Mouse (Mus musculus) liver, embryonic 14.5 days (tissue): ENCODE data around the gene Tent4b. TPM values are rescaled to one million over a fixed set of nuclear protein-coding genes. Genes with fewer than 3 reads are reported as not detected.

ENCODE experiments used
- ATAC-seq: fragments of 200-750 bp; cut with Nextera tagmentation; 2 replicates; pipeline ENCODE4 v1.8.0; 2017; ENCODE audit warnings: moderate number of reproducible peaks, mild to moderate bottlenecking, moderate library complexity; ENCODE audit not compliant: insufficient read depth
- DNase-seq, 3 experiments: peaks; one replicate each; pipeline ENCODE4 v3.0.0-alpha.2; 2012 to 2013; ENCODE audit warnings: low read depth in 3 of 3, low spot score in 3 of 3
- H3K27ac ChIP-seq: fragments of 300-500 bp; sonication (generic); 2 replicates; pipeline ENCODE4 v1.5.1; 2014; ENCODE audit warnings: moderate library complexity, mild to moderate bottlenecking, control low read depth, inconsistent platforms
- H3K27me3 ChIP-seq: fragments of 300-500 bp; sonication (generic); 2 replicates; pipeline ENCODE4 v1.6.1; 2014; ENCODE audit warnings: mild to moderate bottlenecking, low read length, moderate library complexity; ENCODE audit not compliant: control insufficient read depth, insufficient read depth
- H3K36me3 ChIP-seq: fragments of 300-500 bp; sonication (generic); replicated peaks from 2 replicates; pipeline ENCODE4 v1.6.1; 2014; ENCODE audit warnings: low read depth; ENCODE audit not compliant: control insufficient read depth, insufficient read depth
- H3K4me1 ChIP-seq, 2 experiments: fragments of 200-500 bp in 1 of 2; fragments of 300-500 bp in 1 of 2; sonication (generic) in 1 of 2; replicated peaks; 2 replicates each; pipeline ENCODE4 v1.6.1; 2012 to 2014; ENCODE audit warnings: antibody characterized with exemption in 1 of 2, inconsistent platforms in 1 of 2, low read length in 1 of 2; ENCODE audit not compliant: control insufficient read depth in 2 of 2, insufficient read depth in 2 of 2
- H3K4me2 ChIP-seq: fragments of 300-500 bp; sonication (generic); 2 replicates; pipeline ENCODE4 v1.6.1; 2014; ENCODE audit warnings: low read depth, mild to moderate bottlenecking, control low read depth, moderate library complexity
- H3K4me3 ChIP-seq, 2 experiments: fragments of 200-500 bp in 1 of 2; fragments of 300-500 bp in 1 of 2; sonication (generic) in 1 of 2; 2 replicates each; pipeline ENCODE4 v1.5.1; 2012 to 2014; ENCODE audit warnings: low read depth in 2 of 2, low read length in 2 of 2, mild to moderate bottlenecking in 2 of 2, control low read depth in 1 of 2, inconsistent platforms in 1 of 2, moderate library complexity in 1 of 2; ENCODE audit not compliant: insufficient read depth in 1 of 2
- H3K9ac ChIP-seq: fragments of 300-500 bp; sonication (generic); replicated peaks from 2 replicates; pipeline ENCODE4 v1.6.1; 2014; ENCODE audit warnings: mild to moderate bottlenecking, control low read depth, moderate library complexity
- H3K9me3 ChIP-seq: fragments of 300-500 bp; sonication (generic); 2 replicates; pipeline ENCODE4 v1.6.1; 2016; ENCODE audit warnings: low read length, mixed read lengths; ENCODE audit not compliant: control insufficient read depth
- CTCF ChIP-seq: IDR thresholded peaks from 2 replicates; pipeline ENCODE4 v1.5.1; 2016; ENCODE audit warnings: antibody characterized with exemption, low read depth, control low read depth
- EP300 ChIP-seq: IDR thresholded peaks from 2 replicates; pipeline ENCODE4 v1.6.1; 2016; ENCODE audit warnings: antibody characterized with exemption, low read depth
- WGBS: fragments of 180-500 bp; shearing (Covaris S2); extraction: QIAGEN DNeasy Blood & Tissue Kit; methylation state at CpG from one replicate; pipeline ENCODE4 v1.1.7; 2014; ENCODE audit not compliant: insufficient replicate concordance; 5-methylcytosine and 5-hydroxymethylcytosine counted together
- polyA plus RNA-seq, 2 experiments: library from polyadenylated mRNA; depleted of rRNA in 1 of 2; stranded (reverse) in 1 of 2; unstranded in 1 of 2; fragments of >200 nt; fragmentation: Nextera tagmentation in 1 of 2; extraction: Ambion mirVana in 1 of 2; gene quantifications; 2 replicates each; pipeline versions ENCODE4 v1.2.1 to v1.2.3; 2012 to 2014

Tent4b gene
- polyA plus RNA-seq, 2 experiments = 4.3 to 9.2 TPM

DNA sequence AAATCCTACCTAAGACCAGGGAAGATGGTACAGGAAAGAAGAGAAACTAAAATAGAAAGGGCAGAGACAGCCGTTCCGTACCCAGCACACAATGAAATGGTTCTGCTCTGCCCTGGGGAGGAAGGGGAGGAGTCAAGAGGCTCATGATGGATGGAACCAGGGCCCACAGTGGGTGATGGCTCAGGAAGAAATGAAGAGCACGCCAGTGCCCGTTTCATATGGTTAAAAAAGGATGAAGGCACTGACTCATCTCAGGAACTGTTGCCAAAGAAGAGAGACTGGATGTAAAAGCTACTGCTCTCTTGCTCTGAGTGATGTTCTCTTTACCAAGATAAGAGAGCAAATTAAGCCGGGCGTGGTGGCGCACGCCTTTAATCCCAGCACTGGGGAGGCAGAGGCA, 21.7 kb upstream of the Tent4b start:
- H3K27ac ChIP-seq = no peak overlapping the region
- no peaks in the 10 kb centered on the region for H3K36me3 ChIP-seq
- no peaks in the 10 kb centered on the region for H3K9me3 ChIP-seq
- no peak overlapping the region for H3K4me3 ChIP-seq
- no peak for DNase-seq
- WGBS = 68% methylated on average over 8 of the region's 8 CpGs
- TF ChIP-seq CTCF = no peak
- 0 out of 4 replicates have a peak, but pooled peaks cover 0 to 4% of the 10 kb centered on the region in 2 experiments for H3K4me1 ChIP-seq
- H3K9ac ChIP-seq = no peak overlapping the region
- no peak overlapping the region for H3K4me2 ChIP-seq
- H3K27me3 ChIP-seq = no peaks in the 10 kb centered on the region
- ATAC-seq = no peak

DNA sequence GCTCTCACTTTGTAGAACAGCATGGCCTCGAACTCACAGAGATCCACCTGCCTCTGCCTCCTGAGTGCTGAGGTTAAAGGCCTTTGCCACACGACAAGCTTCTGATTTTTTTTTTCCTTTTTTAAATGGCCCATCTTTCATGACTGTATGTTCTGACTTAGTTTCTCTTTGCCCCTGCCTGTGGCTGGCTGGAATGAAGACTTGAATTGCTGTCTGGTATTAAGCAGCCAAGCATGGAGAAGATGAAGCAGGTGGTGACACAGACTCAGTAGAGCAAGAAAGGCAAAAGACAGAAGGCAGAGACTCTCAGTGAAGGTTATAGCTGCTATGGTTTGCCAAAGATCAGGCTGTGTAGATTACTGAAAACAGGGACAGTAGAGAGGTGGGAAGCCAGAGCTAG, 15.9 kb upstream of the Tent4b start:
- ATAC-seq (no peak), DNase-seq (no peak)
- no peaks in the 10 kb centered on the region for H3K27me3 ChIP-seq
- no peaks in the 10 kb centered on the region for H3K9me3 ChIP-seq
- WGBS = 57% methylated on average over 2 of the region's 2 CpGs
- no peak overlapping the region for H3K4me2 ChIP-seq
- H3K4me1 ChIP-seq = no peaks in the 10 kb centered on the region
- H3K27ac ChIP-seq = no peak overlapping the region
- H3K4me3 ChIP-seq = no peak overlapping the region
- TF ChIP-seq CTCF (no peak), EP300 (no peak)
- H3K9ac ChIP-seq = no peak overlapping the region
- H3K36me3 ChIP-seq = no peaks in the 10 kb centered on the region

DNA sequence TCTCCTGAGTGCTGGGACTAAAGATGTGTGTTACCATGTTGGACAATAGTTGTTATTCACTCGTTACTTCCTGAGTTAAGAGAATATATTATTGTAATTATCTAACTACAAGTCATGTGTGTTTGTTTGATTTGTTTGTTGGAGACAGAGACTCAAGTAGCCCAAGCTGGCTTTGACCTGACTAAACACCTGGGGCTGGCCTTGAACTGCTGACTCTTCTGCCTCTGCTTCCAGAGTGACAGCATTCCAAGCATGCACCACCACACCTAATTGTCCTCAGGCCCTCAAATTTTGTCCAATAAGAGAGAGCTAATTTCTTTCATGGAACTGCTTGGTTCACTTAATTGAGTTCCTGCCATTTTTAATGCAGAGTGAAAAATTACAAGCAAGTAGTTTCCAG, 14.1 kb upstream of the Tent4b start:
- Histone ChIP-seq H3K4me3 (no peak overlapping the region), H3K4me2 (no peak overlapping the region), H3K36me3 (no peaks in the 10 kb centered on the region), H3K4me1 (no peaks in the 10 kb centered on the region), H3K9ac (no peak overlapping the region), H3K27ac (no peak overlapping the region), H3K9me3 (no peaks in the 10 kb centered on the region), H3K27me3 (no peaks in the 10 kb centered on the region)
- 57% methylated on average over 1 of the region's 1 CpGs for WGBS
- no peak for DNase-seq
- TF ChIP-seq CTCF (no peak), EP300 (no peak)
- ATAC-seq = no peak

DNA sequence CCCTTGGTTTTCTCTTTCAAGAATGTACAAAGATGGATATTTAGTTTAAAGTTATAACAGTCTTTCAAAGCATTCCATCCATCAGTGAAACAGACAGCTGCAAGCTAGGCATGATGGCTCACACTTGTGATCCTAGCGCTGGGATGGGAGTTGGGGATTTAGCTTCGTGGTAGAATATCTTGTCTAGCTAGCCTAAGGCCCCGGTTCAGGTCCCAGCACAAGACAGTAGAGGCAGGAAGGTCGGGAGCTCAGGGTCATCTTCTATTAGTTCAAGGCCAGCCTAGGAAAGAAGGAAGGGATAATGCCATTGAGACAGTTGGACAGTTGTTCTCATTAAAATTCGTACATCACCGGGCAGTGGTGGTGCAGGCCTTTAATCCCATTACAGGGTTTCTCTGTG, 13.3 kb upstream of the Tent4b start:
- Histone ChIP-seq H3K4me1 (no peaks in the 10 kb centered on the region), H3K9ac (no peak overlapping the region), H3K9me3 (no peaks in the 10 kb centered on the region), H3K4me3 (no peak overlapping the region), H3K27ac (no peak overlapping the region), H3K36me3 (no peaks in the 10 kb centered on the region), H3K4me2 (no peak overlapping the region), H3K27me3 (no peaks in the 10 kb centered on the region)
- ATAC-seq (no peak), DNase-seq (no peak)
- WGBS = 62% methylated on average over 6 of the region's 6 CpGs
- no peak for TF ChIP-seq EP300
- no peak for TF ChIP-seq CTCF

DNA sequence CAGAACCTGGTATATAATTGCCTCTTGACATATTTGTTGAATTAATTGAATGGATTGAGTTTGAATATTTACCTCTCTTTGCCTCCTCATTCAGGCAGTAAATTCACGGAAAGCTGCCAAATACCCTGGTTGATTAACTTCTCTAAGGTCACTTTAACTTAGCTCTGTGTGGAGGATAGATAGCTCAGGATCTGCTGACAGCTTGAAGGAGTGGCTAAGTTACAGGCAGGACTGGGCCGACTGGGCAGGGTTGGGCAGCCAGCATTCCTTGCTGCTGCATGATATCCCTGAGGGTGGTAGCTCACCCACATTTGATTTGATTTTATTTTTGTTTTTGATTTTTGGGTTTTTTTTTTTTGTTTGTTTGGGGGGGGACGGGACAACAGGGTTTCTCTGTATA, 1.7 kb upstream of the Tent4b start:
- no peaks in the 10 kb centered on the region for H3K27me3 ChIP-seq
- no peak for ATAC-seq
- no peak overlapping the region for H3K9ac ChIP-seq
- H3K27ac ChIP-seq = no peak overlapping the region
- peaks cover 8 to 19% of the 10 kb centered on the region in 2 experiments for H3K4me1 ChIP-seq
- DNase-seq = no peak
- 33% methylated on average over 3 of the region's 3 CpGs for WGBS
- no peak overlapping the region for H3K4me2 ChIP-seq
- H3K36me3 ChIP-seq = no peaks in the 10 kb centered on the region; the same call in 1 of the 2 replicates
- no peaks in the 10 kb centered on the region for H3K9me3 ChIP-seq
- TF ChIP-seq EP300 (no peak), CTCF (no peak)
- H3K4me3 ChIP-seq = no peak overlapping the region

DNA sequence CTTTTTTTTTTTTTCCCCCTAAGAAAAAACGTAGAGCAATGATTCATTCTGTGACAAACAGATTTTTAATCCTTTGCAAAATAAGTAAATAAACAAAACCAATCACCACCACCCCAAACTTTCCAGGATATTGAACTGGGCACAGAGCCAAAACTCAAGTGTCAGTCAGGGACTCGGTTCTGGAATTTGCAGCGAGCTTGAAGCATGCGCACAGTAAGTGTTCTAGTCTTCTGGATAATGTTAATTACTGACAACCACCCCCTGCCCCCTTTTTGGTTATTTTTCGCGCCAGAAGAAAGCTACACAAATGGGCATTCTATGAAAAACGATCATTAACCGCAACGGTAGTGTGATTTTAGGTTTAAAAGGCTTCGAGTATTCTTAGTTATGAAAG, 465 bp upstream of the Tent4b start:
- peak overlapping the region; percentile 99 for H3K4me2 ChIP-seq
- TF ChIP-seq CTCF = no peak
- TF ChIP-seq EP300 = no peak
- H3K9me3 ChIP-seq = no peaks in the 10 kb centered on the region
- H3K36me3 ChIP-seq = peaks cover 2% of the 10 kb centered on the region; the same call in 1 of the 2 replicates
- 2% methylated on average over 10 of the region's 10 CpGs for WGBS
- H3K27me3 ChIP-seq = no peaks in the 10 kb centered on the region
- H3K4me1 ChIP-seq = peaks cover 8 to 19% of the 10 kb centered on the region in 2 experiments
- DNase-seq (no peak), ATAC-seq (no peak)
- peak overlapping the region; percentile 85 for H3K27ac ChIP-seq
- H3K4me3 ChIP-seq = peak overlapping the region; percentile 85 to 98
- H3K9ac ChIP-seq = peak overlapping the region; percentile 80
